Mouse (Mus musculus): ENCODE measurements around the gene Zmynd8.

GRCm38 (mm10) chr2:165751068-165751467 is 147.7 kb downstream of the Zmynd8 start:
- TF ChIP-seq CTCF (conservative IDR thresholded peaks at IDR 0.05; ENCODE audit: insufficient read depth, insufficient read length, low read depth, low read length) (peak; percentile 30; the same call in 1 of the 2 replicates), POLR2A (IDR thresholded peaks at IDR 0.05; ENCODE audit: low read depth, low read length) (no peak)
